Mouse (Mus musculus) small intestine, adult 2 months (tissue): ENCODE results near the gene Vps33b.

Experiments
- CTCF ChIP-seq: fragments of 200-500 bp; IDR thresholded peaks from 2 replicates; pipeline ENCODE4 v1.5.1; 2012; ENCODE audit warnings: low read depth, mild to moderate bottlenecking, control low read depth, inconsistent platforms, low read length, moderate library complexity, mixed read lengths; ENCODE audit not compliant: insufficient replicate concordance, insufficient read length; ENCODE audit errors: extremely low read depth
- POLR2A ChIP-seq: fragments of 200-500 bp; IDR thresholded peaks from 2 replicates; pipeline ENCODE4 v1.6.1; 2012; ENCODE audit warnings: low read depth, mild to moderate bottlenecking, control low read depth, inconsistent platforms, low read length, moderate library complexity

- TF ChIP-seq CTCF: no peak
- no peak for TF ChIP-seq POLR2A
These were observed 4.8 kb upstream of the Vps33b start for GRCm38 (mm10) chr7:80264606-80265005.
